Mouse (Mus musculus) stomach, embryonic 14.5 days (tissue): ENCODE data around the gene Apom. TPM values are rescaled to one million over a fixed set of nuclear protein-coding genes. Genes with fewer than 3 reads are reported as not detected.

Source experiments
- ATAC-seq: fragments of 200-750 bp; cut with Nextera tagmentation; 2 replicates; pipeline ENCODE4 v1.8.0; 2017; ENCODE audit warnings: low read depth, moderate TSS enrichment; ENCODE audit not compliant: insufficient number of reproducible peaks, insufficient read depth, low FRiP score
- H3K27ac ChIP-seq: fragments of 300-500 bp; sonication (generic); 2 replicates; pipeline ENCODE4 v1.5.1; 2014; ENCODE audit warnings: mild to moderate bottlenecking, low read length, moderate library complexity, mixed read lengths
- H3K27me3 ChIP-seq: fragments of 300-500 bp; sonication (generic); 2 replicates; pipeline ENCODE4 v1.6.1; 2014; ENCODE audit warnings: low read length, control low read depth, mixed read lengths; ENCODE audit not compliant: control insufficient read depth, insufficient read depth
- H3K36me3 ChIP-seq: fragments of 300-500 bp; sonication (generic); 2 replicates; pipeline ENCODE4 v1.6.1; 2014; ENCODE audit warnings: mild to moderate bottlenecking, control low read depth, low read length, moderate library complexity, mixed read lengths; ENCODE audit not compliant: control insufficient read depth, insufficient read depth
- H3K4me1 ChIP-seq: fragments of 300-500 bp; sonication (generic); 2 replicates; pipeline ENCODE4 v1.6.1; 2014; ENCODE audit warnings: low read length, control low read depth, mixed read lengths; ENCODE audit not compliant: control insufficient read depth, insufficient read depth
- H3K4me2 ChIP-seq: fragments of 300-500 bp; sonication (generic); replicated peaks from 2 replicates; pipeline ENCODE4 v1.6.1; 2014; ENCODE audit warnings: low read depth, low read length, control low read depth
- H3K4me3 ChIP-seq: fragments of 300-500 bp; sonication (generic); 2 replicates; pipeline ENCODE4 v1.5.1; 2014; ENCODE audit warnings: low read depth, low read length, control low read depth
- H3K9ac ChIP-seq: fragments of 300-500 bp; sonication (generic); replicated peaks from 2 replicates; pipeline ENCODE4 v1.6.1; 2014; ENCODE audit warnings: low read depth, mild to moderate bottlenecking, control low read depth, low read length, moderate library complexity, mixed read lengths
- H3K9me3 ChIP-seq: fragments of 300-500 bp; sonication (generic); 2 replicates; pipeline ENCODE4 v1.6.1; 2016; ENCODE audit warnings: low read depth, low read length, control low read depth; ENCODE audit not compliant: control insufficient read depth
- WGBS: fragments of 180-500 bp; shearing (Covaris S2); extraction: QIAGEN DNeasy Blood & Tissue Kit; methylation state at CpG from one replicate; pipeline ENCODE4 v1.1.7; 2014; 5-methylcytosine and 5-hydroxymethylcytosine counted together
- polyA plus RNA-seq: library from polyadenylated mRNA; unstranded; fragments of >200 nt; fragmentation: Nextera tagmentation; extraction: Ambion mirVana; gene quantifications from 2 replicates; pipeline ENCODE4 v1.2.1, GENCODE M21; 2014

Apom gene
- polyA plus RNA-seq, 1 experiment from 2014 or later, result 0.75 TPM

DNA sequence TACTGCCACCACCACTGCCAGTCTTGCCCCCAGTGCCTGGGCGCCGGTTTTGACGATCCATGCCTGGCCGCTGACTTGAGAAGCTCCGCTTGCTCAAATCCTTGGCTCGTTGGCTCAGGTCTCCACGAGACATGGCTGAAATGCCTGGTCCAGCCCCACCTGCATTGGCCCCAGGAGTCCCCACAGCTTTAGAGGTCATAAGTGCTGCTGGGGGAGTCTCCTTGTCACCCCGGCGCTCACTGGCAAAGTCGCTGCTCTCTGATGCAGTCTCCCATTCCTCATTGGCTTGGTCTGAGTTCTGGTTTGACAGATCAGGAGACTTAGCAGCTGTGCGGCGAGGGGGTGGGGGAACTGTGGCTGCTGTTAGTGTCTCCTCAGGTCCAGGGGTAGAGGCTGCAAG lies 23.6 kb upstream of the Apom start:
- H3K27me3 ChIP-seq, result no peaks in the 10 kb centered on the region
- ATAC-seq, result no peak
- no peaks in the 10 kb centered on the region for H3K4me1 ChIP-seq
- no peak overlapping the region for H3K4me2 ChIP-seq
- 87% methylated on average over 12 of the region's 12 CpGs for WGBS
- no peaks in the 10 kb centered on the region for H3K9me3 ChIP-seq
- no peak overlapping the region for H3K9ac ChIP-seq
- H3K4me3 ChIP-seq, result no peak overlapping the region
- H3K27ac ChIP-seq, result no peak overlapping the region
- H3K36me3 ChIP-seq, result peaks cover 96% of the 10 kb centered on the region

DNA sequence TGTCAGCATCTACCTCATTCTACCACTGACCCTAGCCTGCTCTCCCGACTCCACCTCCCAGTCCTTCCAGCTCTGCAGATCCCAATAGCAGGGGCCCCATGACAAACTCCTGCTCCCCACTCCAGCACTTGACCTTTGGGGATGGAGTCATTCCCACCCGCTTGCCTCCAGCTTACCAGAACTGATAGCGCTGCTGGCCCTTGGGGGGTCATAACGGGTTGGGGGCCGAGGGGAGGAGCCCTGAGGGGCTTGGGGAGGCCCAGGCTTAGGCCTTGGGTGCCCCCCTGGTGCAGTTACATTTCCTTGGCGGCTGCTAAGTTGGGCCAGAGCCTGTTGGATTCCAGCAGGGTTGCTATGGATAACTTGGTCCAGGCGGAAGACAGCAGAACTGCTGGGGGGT lies 22.8 kb upstream of the Apom start:
- Histone ChIP-seq H3K4me2 (no peak overlapping the region), H3K36me3 (peaks cover 96% of the 10 kb centered on the region), H3K27me3 (no peaks in the 10 kb centered on the region), H3K4me3 (no peak overlapping the region), H3K27ac (no peak overlapping the region), H3K9ac (no peak overlapping the region), H3K4me1 (no peaks in the 10 kb centered on the region), H3K9me3 (no peaks in the 10 kb centered on the region)
- 81% methylated on average over 7 of the region's 7 CpGs for WGBS
- ATAC-seq, result no peak

DNA sequence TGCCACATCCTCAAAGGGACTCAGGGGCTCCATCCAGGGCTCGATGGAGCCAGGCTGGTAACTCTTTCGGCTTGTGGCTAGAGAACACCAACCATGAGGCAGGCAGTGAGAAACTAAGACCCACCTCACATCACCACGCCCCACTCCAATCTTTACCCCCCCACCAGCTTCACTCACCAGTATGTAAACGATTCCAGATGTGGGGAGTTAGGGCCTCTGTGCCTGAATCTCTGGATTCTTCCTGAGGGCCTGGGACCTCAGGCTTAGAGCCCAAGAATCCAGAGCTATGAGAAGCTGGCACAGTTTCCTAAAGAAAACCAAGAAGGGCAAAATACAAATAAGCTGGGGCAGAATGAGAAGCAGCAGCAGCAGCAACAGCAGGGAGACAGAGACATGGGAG lies 22.1 kb upstream of the Apom start:
- H3K4me1 ChIP-seq, result no peaks in the 10 kb centered on the region
- no peak overlapping the region for H3K4me3 ChIP-seq
- H3K27ac ChIP-seq, result no peak overlapping the region
- H3K9ac ChIP-seq, result no peak overlapping the region
- H3K4me2 ChIP-seq, result no peak overlapping the region
- WGBS, result 81% methylated on average over 4 of the region's 4 CpGs
- H3K36me3 ChIP-seq, result peaks cover 96% of the 10 kb centered on the region
- H3K27me3 ChIP-seq, result no peaks in the 10 kb centered on the region
- no peak for ATAC-seq
- no peaks in the 10 kb centered on the region for H3K9me3 ChIP-seq

DNA sequence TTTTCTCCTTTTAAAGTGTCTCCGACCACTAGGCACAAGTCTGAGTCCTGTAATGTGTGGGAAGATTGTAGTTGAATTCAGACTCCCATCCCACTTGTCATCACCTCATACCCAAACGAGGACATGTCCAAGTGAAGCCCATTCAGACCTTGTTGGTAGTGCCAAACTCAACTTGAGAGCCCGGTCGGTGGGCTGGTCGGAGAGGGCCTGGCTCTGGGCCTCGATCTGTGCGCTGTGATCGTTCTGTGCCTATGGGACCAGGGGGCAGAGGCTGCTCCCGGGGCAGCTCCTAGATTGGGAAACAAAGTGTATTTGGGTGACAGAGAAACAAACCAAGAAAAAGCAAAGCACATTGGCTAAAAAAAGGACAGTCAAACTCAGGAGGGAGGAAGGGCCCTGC lies 21.2 kb upstream of the Apom start:
- ATAC-seq, result no peak
- peaks cover 96% of the 10 kb centered on the region for H3K36me3 ChIP-seq
- WGBS, result 87% methylated on average over 9 of the region's 9 CpGs

DNA sequence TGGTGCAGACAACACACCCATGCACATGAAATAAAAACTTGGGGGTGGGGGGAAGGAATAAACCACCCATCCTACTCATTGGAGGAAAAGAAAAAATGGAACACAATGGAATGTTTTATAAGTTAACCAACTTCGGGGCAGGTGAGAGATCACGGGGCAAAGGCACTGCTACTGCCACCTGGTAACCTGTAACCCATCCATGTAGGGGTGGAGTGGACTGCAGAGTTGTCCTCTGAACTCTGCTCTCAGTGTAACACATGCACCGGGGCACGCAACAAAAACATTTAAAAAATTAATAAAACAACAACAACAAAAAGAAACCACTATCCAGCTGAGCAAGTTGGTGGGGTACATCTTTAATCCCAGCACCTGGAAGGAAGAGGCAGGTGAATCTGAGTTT lies 20.3 kb upstream of the Apom start:
- Histone ChIP-seq H3K9me3 (no peaks in the 10 kb centered on the region), H3K36me3 (peaks cover 96% of the 10 kb centered on the region), H3K27ac (no peak overlapping the region), H3K9ac (no peak overlapping the region), H3K4me2 (no peak overlapping the region), H3K4me1 (no peaks in the 10 kb centered on the region), H3K4me3 (no peak overlapping the region), H3K27me3 (no peaks in the 10 kb centered on the region)
- WGBS, result 89% methylated on average over 4 of the region's 4 CpGs
- ATAC-seq, result no peak

More for the DNA sequence above, 21.2 kb upstream of the Apom start:
- Histone ChIP-seq H3K9ac (no peak overlapping the region), H3K27me3 (no peaks in the 10 kb centered on the region), H3K4me3 (no peak overlapping the region), H3K4me2 (no peak overlapping the region), H3K4me1 (no peaks in the 10 kb centered on the region), H3K27ac (no peak overlapping the region), H3K9me3 (no peaks in the 10 kb centered on the region)

DNA sequence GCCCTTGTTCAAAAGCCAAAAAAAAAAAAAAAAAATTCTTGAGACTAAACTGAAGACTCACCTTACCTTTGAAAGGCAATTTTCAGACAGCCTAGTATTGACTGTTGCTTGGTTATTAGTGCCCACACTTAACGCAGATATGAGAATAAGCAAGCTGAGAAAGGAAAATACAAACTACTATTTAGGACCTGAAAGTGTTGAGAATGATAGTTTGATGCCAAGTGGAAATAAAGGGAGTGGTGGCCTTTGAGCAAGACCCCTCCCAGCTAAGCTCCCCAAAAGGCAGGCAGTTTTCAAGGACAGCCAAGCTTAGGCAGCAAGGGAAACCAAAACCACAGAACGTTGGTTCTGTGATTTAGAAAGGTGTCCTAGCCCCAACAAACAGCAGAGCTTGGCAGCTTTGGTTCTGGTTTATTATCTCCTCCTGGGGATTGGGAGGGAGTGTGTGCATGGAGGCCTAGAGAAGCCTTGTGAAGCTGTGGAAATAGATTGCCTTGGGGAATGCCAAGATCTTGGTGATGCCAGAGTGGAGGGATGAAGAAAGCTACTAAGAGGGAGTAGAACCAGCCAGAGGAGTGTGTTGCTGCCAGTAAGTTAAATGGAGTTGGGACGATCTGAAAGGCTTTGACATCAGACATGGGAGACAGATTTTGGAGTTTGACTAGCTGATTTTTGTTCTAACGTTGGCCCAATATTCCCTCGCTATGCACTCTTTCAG lies 16.2 kb upstream of the Apom start:
- 68% methylated on average over 5 of the region's 5 CpGs for WGBS

DNA sequence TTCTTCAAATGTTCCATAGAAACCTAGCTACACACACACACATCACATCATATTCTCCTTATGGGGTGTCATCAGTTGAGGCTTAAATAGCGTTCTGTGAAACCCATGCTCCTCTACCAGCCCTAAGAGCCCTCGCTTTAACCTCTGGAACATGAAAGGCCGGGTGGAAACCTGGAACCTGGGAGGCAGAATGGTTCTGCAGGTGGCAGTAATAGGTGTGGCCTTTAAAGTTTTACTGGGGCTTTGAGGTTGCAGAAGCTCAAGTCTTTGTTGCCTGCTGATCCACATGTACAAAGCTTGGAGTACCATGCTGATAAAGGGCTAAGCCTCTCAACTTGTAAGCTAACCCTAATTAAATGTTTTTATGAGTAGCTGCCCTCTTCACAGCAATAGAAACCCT lies 15.5 kb upstream of the Apom start:
- H3K27ac ChIP-seq, result no peak overlapping the region
- WGBS, result 50% methylated on average over 3 of the region's 3 CpGs
- H3K36me3 ChIP-seq, result peaks cover 96% of the 10 kb centered on the region
- H3K4me1 ChIP-seq, result no peaks in the 10 kb centered on the region
- H3K4me3 ChIP-seq, result no peak overlapping the region
- no peak for ATAC-seq
- no peak overlapping the region for H3K4me2 ChIP-seq
- no peaks in the 10 kb centered on the region for H3K27me3 ChIP-seq
- H3K9ac ChIP-seq, result no peak overlapping the region
- H3K9me3 ChIP-seq, result no peaks in the 10 kb centered on the region

More for the DNA sequence above, 16.2 kb upstream of the Apom start:
- Histone ChIP-seq H3K27ac (no peak overlapping the region), H3K4me2 (no peak overlapping the region), H3K9me3 (no peaks in the 10 kb centered on the region), H3K27me3 (no peaks in the 10 kb centered on the region), H3K4me1 (no peaks in the 10 kb centered on the region), H3K4me3 (no peak overlapping the region), H3K36me3 (peaks cover 96% of the 10 kb centered on the region), H3K9ac (no peak overlapping the region)
- no peak for ATAC-seq

DNA sequence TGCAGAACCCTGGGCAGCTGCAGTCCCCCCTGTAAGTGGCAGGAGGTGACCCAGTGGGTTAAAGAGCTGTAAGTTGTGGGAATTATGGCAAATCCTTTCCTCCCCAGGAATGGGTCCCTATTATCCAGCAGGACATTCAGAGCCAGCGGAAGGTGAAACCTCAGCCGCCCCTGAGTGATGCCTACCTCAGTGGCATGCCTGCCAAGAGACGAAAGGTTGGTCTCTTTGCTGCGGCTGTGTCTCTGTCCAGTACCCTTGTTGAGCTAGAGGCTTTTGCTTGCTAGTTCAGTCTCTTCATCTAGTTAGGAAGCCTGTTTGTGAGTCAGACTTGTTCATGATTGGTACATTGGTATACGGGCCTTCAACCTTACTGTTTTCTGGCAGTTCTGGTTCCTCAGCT lies 14.3 kb upstream of the Apom start:
- no peaks in the 10 kb centered on the region for H3K4me1 ChIP-seq
- no peak overlapping the region for H3K27ac ChIP-seq
- no peak overlapping the region for H3K4me2 ChIP-seq
- no peak overlapping the region for H3K9ac ChIP-seq
- no peaks in the 10 kb centered on the region for H3K9me3 ChIP-seq
- H3K4me3 ChIP-seq, result no peak overlapping the region
- ATAC-seq, result no peak
- H3K36me3 ChIP-seq, result peaks cover 97% of the 10 kb centered on the region
- H3K27me3 ChIP-seq, result no peaks in the 10 kb centered on the region
- 86% methylated on average over 5 of the region's 5 CpGs for WGBS

DNA sequence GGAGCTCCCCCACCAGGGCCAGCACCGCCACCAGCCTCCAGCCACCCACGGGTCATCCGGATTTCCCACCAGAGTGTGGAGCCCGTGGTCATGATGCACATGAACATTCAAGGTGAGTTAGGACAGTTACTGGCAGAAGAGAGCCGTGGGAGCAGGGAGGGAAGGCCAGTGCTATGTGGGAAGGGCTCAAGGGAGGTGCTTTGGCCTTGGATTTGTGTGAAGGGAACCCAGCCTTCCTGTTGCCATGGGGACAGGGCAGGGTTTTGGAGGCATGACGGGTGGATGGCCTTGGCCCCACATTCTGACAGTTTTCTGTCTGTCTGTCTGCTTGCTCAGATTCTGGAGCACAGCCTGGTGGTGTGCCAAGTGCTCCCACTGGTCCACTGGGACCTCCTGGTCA lies 10.1 kb upstream of the Apom start:
- WGBS, result 90% methylated on average over 6 of the region's 6 CpGs
- Histone ChIP-seq H3K36me3 (peaks cover 85% of the 10 kb centered on the region), H3K4me1 (peaks cover 4% of the 10 kb centered on the region; the same call in 1 of the 2 replicates), H3K9me3 (no peaks in the 10 kb centered on the region), H3K27ac (no peak overlapping the region), H3K4me3 (no peak overlapping the region), H3K9ac (no peak overlapping the region), H3K27me3 (no peaks in the 10 kb centered on the region), H3K4me2 (no peak overlapping the region)
- ATAC-seq, result no peak
